Mouse (Mus musculus) thymus, adult 2 months (tissue): ENCODE measurements around the gene Map1b. TPM values are rescaled to one million over a fixed set of nuclear protein-coding genes. Genes with fewer than 3 reads are reported as not detected.
A peak's percentile ranks its signal among the peaks of the same experiment; 100 is the strongest.

Experiments used
- DNase-seq: peaks from one replicate; pipeline ENCODE4 v3.0.0; 2021
- H3K27ac ChIP-seq: fragments of 200-500 bp; 2 replicates; pipeline ENCODE4 v1.5.1; 2012; ENCODE audit warnings: low read length, control low read depth; ENCODE audit not compliant: control insufficient read depth, insufficient read depth
- H3K27me3 ChIP-seq: fragments of 200-500 bp; 2 replicates; pipeline ENCODE4 v1.6.1; 2012; ENCODE audit warnings: mild to moderate bottlenecking, low read length, moderate library complexity, mixed read lengths; ENCODE audit not compliant: control insufficient read depth, insufficient read depth
- H3K36me3 ChIP-seq: fragments of 200-500 bp; 2 replicates; pipeline ENCODE4 v1.6.1; 2012; ENCODE audit warnings: mild to moderate bottlenecking, low read length, moderate library complexity; ENCODE audit not compliant: control insufficient read depth, insufficient read depth
- H3K4me1 ChIP-seq: fragments of 200-500 bp; replicated peaks from 2 replicates; pipeline ENCODE4 v1.6.1; 2012; ENCODE audit warnings: low read length; ENCODE audit not compliant: control insufficient read depth, insufficient read depth
- H3K4me3 ChIP-seq: fragments of 200-500 bp; 2 replicates; pipeline ENCODE4 v1.5.1; 2012; ENCODE audit warnings: mild to moderate bottlenecking, low read length, control low read depth, moderate library complexity; ENCODE audit not compliant: control insufficient read depth, insufficient read depth
- CTCF ChIP-seq: fragments of 200-500 bp; IDR thresholded peaks from 2 replicates; pipeline ENCODE4 v1.5.1; 2012; ENCODE audit warnings: mild to moderate bottlenecking, control low read depth, low read length, moderate library complexity, borderline replicate concordance; ENCODE audit not compliant: control insufficient read depth, poor library complexity, insufficient read depth; ENCODE audit errors: extremely low read depth
- POLR2A ChIP-seq: fragments of 200-500 bp; IDR thresholded peaks from 2 replicates; pipeline ENCODE4 v1.6.1; 2012; ENCODE audit warnings: mild to moderate bottlenecking, low read length, control low read depth, moderate library complexity; ENCODE audit not compliant: control insufficient read depth, poor library complexity, insufficient read depth; ENCODE audit errors: extremely low read depth
- WGBS: fragments of 180-500 bp; shearing (Covaris S2); methylation state at CpG from one replicate; pipeline ENCODE4 v1.1.7; 2018; 5-methylcytosine and 5-hydroxymethylcytosine counted together
- polyA plus RNA-seq: library from polyadenylated mRNA; depleted of rRNA; stranded (reverse); fragments of >200 nt; gene quantifications from 2 replicates; pipeline ENCODE4 v1.2.3, GENCODE M21; 2012

The Map1b gene
- polyA plus RNA-seq, 1 experiment = 0.92 TPM

GRCm38 (mm10) chr13:99537908-99538513, 21.7 kb upstream of the Map1b start:
- DNase-seq = no peak
- Histone ChIP-seq H3K36me3 (no peaks in the 10 kb centered on the region), H3K27me3 (no peaks in the 10 kb centered on the region), H3K4me1 (no peaks in the 10 kb centered on the region), H3K27ac (no peak overlapping the region), H3K4me3 (no peak overlapping the region)
- TF ChIP-seq POLR2A (no peak), CTCF (no peak)
- WGBS = 59% methylated on average over 8 of the region's 8 CpGs

DNA sequence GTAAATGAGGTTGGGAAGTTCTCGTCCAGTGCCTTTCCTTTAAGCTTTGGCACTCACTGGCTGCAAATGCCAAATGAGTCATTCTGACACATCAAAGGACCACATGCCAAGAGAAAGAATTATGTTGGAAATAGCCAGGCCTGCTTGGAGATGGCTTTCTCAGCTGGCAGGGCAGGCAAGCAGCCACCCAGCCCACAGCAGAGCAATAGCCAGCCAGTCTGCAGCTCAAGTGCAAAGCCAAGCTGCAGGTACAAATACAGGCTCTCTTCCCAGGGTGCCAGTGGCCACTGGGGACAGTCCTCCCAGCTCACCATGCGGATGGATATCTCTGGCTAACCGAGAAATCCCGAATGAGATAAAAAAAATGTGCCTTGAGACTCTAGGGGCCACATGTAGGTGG, 12.1 kb upstream of the Map1b start:
- no peak for TF ChIP-seq POLR2A
- TF ChIP-seq CTCF = no peak
- H3K27ac ChIP-seq = no peak overlapping the region
- H3K4me3 ChIP-seq = no peak overlapping the region
- H3K36me3 ChIP-seq = no peaks in the 10 kb centered on the region
- DNase-seq = no peak
- 90% methylated on average over 4 of the region's 4 CpGs for WGBS
- H3K27me3 ChIP-seq = no peaks in the 10 kb centered on the region
- H3K4me1 ChIP-seq = no peaks in the 10 kb centered on the region

GRCm38 (mm10) chr13:99527936-99528335, 11.6 kb upstream of the Map1b start:
- no peaks in the 10 kb centered on the region for H3K36me3 ChIP-seq
- DNase-seq = no peak
- H3K27me3 ChIP-seq = no peaks in the 10 kb centered on the region
- H3K27ac ChIP-seq = no peak overlapping the region
- TF ChIP-seq CTCF (no peak), POLR2A (no peak)
- no peaks in the 10 kb centered on the region for H3K4me1 ChIP-seq
- H3K4me3 ChIP-seq = no peak overlapping the region

GRCm38 (mm10) chr13:99525491-99525890, 9.2 kb upstream of the Map1b start:
- no peak for DNase-seq
- Histone ChIP-seq H3K36me3 (no peaks in the 10 kb centered on the region), H3K27ac (no peak overlapping the region), H3K27me3 (no peaks in the 10 kb centered on the region), H3K4me1 (no peaks in the 10 kb centered on the region), H3K4me3 (no peak overlapping the region)
- 55% methylated on average over 8 of the region's 8 CpGs for WGBS
- no peak for TF ChIP-seq CTCF
- TF ChIP-seq POLR2A = no peak

DNA sequence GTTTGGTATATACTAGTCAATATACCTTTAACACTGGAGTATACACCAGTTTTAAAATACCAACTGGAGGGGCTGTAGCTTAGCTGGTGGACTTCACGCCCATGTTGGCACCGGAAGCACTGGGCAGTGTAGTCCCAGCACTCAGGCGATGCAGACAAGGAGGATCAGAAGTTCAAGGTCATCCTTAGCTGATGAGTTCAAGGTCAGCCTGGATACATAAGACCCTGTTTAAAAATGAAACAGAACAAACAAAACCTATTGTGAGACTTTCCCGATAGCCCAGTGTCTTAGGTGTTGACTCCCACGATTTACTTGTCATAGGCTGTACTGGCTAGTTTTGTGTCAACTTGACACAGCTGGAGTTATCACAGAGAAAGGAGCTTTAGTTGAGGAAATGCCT, 1.5 kb upstream of the Map1b start:
- no peak overlapping the region for H3K4me3 ChIP-seq
- peaks cover 21% of the 10 kb centered on the region for H3K27me3 ChIP-seq
- TF ChIP-seq POLR2A = no peak
- no peak for TF ChIP-seq CTCF
- peaks cover 14% of the 10 kb centered on the region for H3K4me1 ChIP-seq
- no peak for DNase-seq
- no peaks in the 10 kb centered on the region for H3K36me3 ChIP-seq
- no peak overlapping the region for H3K27ac ChIP-seq
- WGBS = 95% methylated on average over 5 of the region's 5 CpGs

DNA sequence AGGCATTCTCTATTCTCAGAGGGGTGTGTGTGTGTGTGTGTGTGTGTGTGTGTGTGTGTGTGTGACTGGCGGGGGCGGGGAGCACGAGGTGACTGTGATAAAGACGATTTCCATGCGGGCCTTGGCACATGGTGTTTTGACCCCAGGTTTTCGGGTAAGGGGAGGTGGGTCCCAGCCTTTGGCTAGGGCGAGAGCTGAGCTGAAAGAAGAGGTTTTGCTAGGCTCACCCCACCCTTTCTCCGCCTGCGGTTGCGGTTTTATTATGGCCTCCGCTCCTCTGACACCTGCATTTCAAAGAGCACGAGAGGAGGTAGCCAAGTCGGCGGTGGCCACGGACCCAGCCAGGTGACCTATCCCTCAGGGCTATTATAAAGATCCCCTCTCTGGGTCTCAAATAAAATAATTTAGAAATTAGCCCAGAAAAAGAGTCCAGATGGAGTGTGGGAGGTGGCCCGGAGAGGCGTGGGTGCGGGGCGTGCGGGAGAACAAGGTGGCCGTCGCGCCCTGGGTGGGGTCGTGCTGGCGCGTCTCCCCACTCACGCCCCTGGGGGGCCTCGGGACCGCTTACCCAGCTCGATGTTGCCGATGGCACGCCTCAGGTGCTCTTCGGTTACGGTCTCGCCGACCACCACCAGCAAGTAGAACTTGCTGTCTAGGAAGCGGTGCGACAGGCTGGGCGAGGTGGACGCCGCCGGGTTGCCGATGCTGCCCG, 448 bp downstream of the Map1b start:
- Histone ChIP-seq H3K27me3 (peaks cover 21% of the 10 kb centered on the region), H3K4me1 (peaks cover 14% of the 10 kb centered on the region), H3K27ac (no peak overlapping the region), H3K4me3 (peak overlapping the region; percentile 33), H3K36me3 (no peaks in the 10 kb centered on the region)
- 2% methylated on average over 44 of the region's 44 CpGs for WGBS
- TF ChIP-seq CTCF (no peak), POLR2A (no peak)
- DNase-seq = peak; percentile 3

GRCm38 (mm10) chr13:99514917-99515591, 1.3 kb downstream of the Map1b start:
- no peak for DNase-seq
- Histone ChIP-seq H3K4me1 (peaks cover 14% of the 10 kb centered on the region), H3K27ac (no peak overlapping the region), H3K36me3 (no peaks in the 10 kb centered on the region), H3K4me3 (peak overlapping the region; percentile 29), H3K27me3 (peaks cover 21% of the 10 kb centered on the region)
- TF ChIP-seq CTCF = no peak
- TF ChIP-seq POLR2A = no peak
- 3% methylated on average over 48 of the region's 48 CpGs for WGBS
